Mouse (Mus musculus) embryonic facial prominence, embryonic 14.5 days (tissue): Measurements from ENCODE around the gene Fasn. TPM values are rescaled to one million over a fixed set of nuclear protein-coding genes. Genes with fewer than 3 reads are reported as not detected.
"Not testable (repeated sequence)": the region's sequence is repeated elsewhere in the genome, so short reads cannot be mapped to it uniquely, and the experiment has no call there.

Experiments used
- ATAC-seq: fragments of 200-750 bp; cut with Nextera tagmentation; 2 replicates; pipeline ENCODE4 v1.8.0; 2017; ENCODE audit warnings: low read depth, moderate number of reproducible peaks, moderate TSS enrichment
- DNase-seq: peaks from one replicate; pipeline ENCODE4 v3.0.0-alpha.2; 2015; ENCODE audit warnings: low spot score
- H3K27ac ChIP-seq: fragments of 300-500 bp; sonication (generic); replicated peaks from 2 replicates; pipeline ENCODE4 v1.5.1; 2014; ENCODE audit warnings: low read depth, mild to moderate bottlenecking, low read length, moderate library complexity
- H3K27me3 ChIP-seq: fragments of 300-500 bp; sonication (generic); replicated peaks from 2 replicates; pipeline ENCODE4 v1.6.1; 2014; ENCODE audit warnings: low read length; ENCODE audit not compliant: control insufficient read depth, insufficient read depth
- H3K36me3 ChIP-seq: fragments of 300-500 bp; sonication (generic); 2 replicates; pipeline ENCODE4 v1.6.1; 2014; ENCODE audit warnings: low read length, mixed read lengths; ENCODE audit not compliant: control insufficient read depth, insufficient read depth
- H3K4me1 ChIP-seq: fragments of 300-500 bp; sonication (generic); 2 replicates; pipeline ENCODE4 v1.6.1; 2014; ENCODE audit warnings: antibody characterized with exemption, low read length; ENCODE audit not compliant: control insufficient read depth, insufficient read depth
- H3K4me2 ChIP-seq: fragments of 300-500 bp; sonication (generic); 2 replicates; pipeline ENCODE4 v1.6.1; 2014; ENCODE audit warnings: low read depth, mild to moderate bottlenecking, low read length, moderate library complexity, mixed read lengths
- H3K4me3 ChIP-seq: fragments of 300-500 bp; sonication (generic); 2 replicates; pipeline ENCODE4 v1.5.1; 2014; ENCODE audit warnings: low read depth, mild to moderate bottlenecking, low read length
- H3K9ac ChIP-seq: fragments of 300-500 bp; sonication (generic); 2 replicates; pipeline ENCODE4 v1.6.1; 2014; ENCODE audit warnings: low read depth, mild to moderate bottlenecking, low read length, moderate library complexity, mixed read lengths
- H3K9me3 ChIP-seq: fragments of 300-500 bp; sonication (generic); 2 replicates; pipeline ENCODE4 v1.6.1; 2016; ENCODE audit warnings: low read length; ENCODE audit not compliant: control insufficient read depth
- WGBS: fragments of 180-500 bp; shearing (Covaris S2); extraction: QIAGEN DNeasy Blood & Tissue Kit; methylation state at CpG from one replicate; pipeline ENCODE4 v1.1.7; 2014; 5-methylcytosine and 5-hydroxymethylcytosine counted together
- polyA plus RNA-seq: library from polyadenylated mRNA; unstranded; fragments of >200 nt; fragmentation: Nextera tagmentation; extraction: Ambion mirVana; gene quantifications from 2 replicates; pipeline ENCODE4 v1.2.1, GENCODE M21; 2014

Fasn gene
- polyA plus RNA-seq, result 67.2 and 77.4 TPM in 2 replicates

- ATAC-seq (peak; percentile 94), DNase-seq (peak; percentile 98)
- Histone ChIP-seq H3K27ac (peak within 1 kb of the TSS; percentile 98), H3K9me3 (no peaks in the 10 kb centered on the region), H3K4me2 (peak within 1 kb of the TSS; percentile 86), H3K9ac (peak within 1 kb of the TSS; percentile 89), H3K36me3 (peaks cover 41% of the 10 kb centered on the region), H3K4me3 (peak within 1 kb of the TSS; percentile 91), H3K4me1 (peaks cover 25% of the 10 kb centered on the region), H3K27me3 (no peaks in the 10 kb centered on the region)
- under 1% methylated on average over 47 of the region's 109 CpGs for WGBS
Measured at GRCm38 (mm10) chr11:120823956-120824786, at the start of gene Fasn. TSS of gene Fasn (minus strand) at chr11:120824547.

GRCm38 (mm10) chr11:120873206-120873605 lies 48.9 kb upstream of the Fasn start:
- no peak overlapping the region for H3K9ac ChIP-seq
- no peak overlapping the region for H3K4me3 ChIP-seq
- ATAC-seq, result no peak
- no peaks in the 10 kb centered on the region for H3K27me3 ChIP-seq
- WGBS, result 38% methylated on average over 6 of the region's 6 CpGs
- H3K4me2 ChIP-seq, result no peak overlapping the region
- no peaks in the 10 kb centered on the region for H3K4me1 ChIP-seq
- no peaks in the 10 kb centered on the region for H3K9me3 ChIP-seq
- DNase-seq, result no peak
- peaks cover 7% of the 10 kb centered on the region; the same call in 1 of the 2 replicates for H3K36me3 ChIP-seq
- no peak overlapping the region for H3K27ac ChIP-seq

GRCm38 (mm10) chr11:120871521-120871920 lies 47.2 kb upstream of the Fasn start:
- no peaks in the 10 kb centered on the region for H3K27me3 ChIP-seq
- no peak overlapping the region for H3K27ac ChIP-seq
- no peak overlapping the region for H3K9ac ChIP-seq
- H3K4me1 ChIP-seq, result no peaks in the 10 kb centered on the region
- 95% methylated on average over 9 of the region's 9 CpGs for WGBS
- no peaks in the 10 kb centered on the region for H3K36me3 ChIP-seq
- ATAC-seq (no peak), DNase-seq (no peak)
- no peak overlapping the region for H3K4me3 ChIP-seq
- no peaks in the 10 kb centered on the region for H3K9me3 ChIP-seq
- H3K4me2 ChIP-seq, result no peak overlapping the region

- Histone ChIP-seq H3K4me1 (no peaks in the 10 kb centered on the region), H3K9ac (no peak overlapping the region), H3K4me2 (no peak overlapping the region), H3K4me3 (no peak overlapping the region), H3K9me3 (no peaks in the 10 kb centered on the region), H3K36me3 (peaks cover 3% of the 10 kb centered on the region), H3K27me3 (no peaks in the 10 kb centered on the region), H3K27ac (no peak overlapping the region)
- DNase-seq, result no peak
- 59% methylated on average over 1 of the region's 1 CpGs for WGBS
- ATAC-seq, result no peak
Measured at GRCm38 (mm10) chr11:120865816-120866215, 41.5 kb upstream of the Fasn start.

- Histone ChIP-seq H3K4me3 (no peak overlapping the region), H3K27me3 (no peaks in the 10 kb centered on the region), H3K4me1 (no peaks in the 10 kb centered on the region), H3K36me3 (peaks cover 32% of the 10 kb centered on the region), H3K9me3 (no peaks in the 10 kb centered on the region), H3K27ac (no peak overlapping the region), H3K4me2 (no peak overlapping the region), H3K9ac (no peak overlapping the region)
- 73% methylated on average over 10 of the region's 10 CpGs for WGBS
- ATAC-seq (no peak), DNase-seq (no peak)
Measured at GRCm38 (mm10) chr11:120862819-120863218, 38.5 kb upstream of the Fasn start.

- not testable (repeated sequence) for ATAC-seq, H3K9me3 ChIP-seq, H3K4me3 ChIP-seq, H3K9ac ChIP-seq, H3K4me1 ChIP-seq, H3K27ac ChIP-seq, H3K4me2 ChIP-seq, H3K27me3 ChIP-seq, DNase-seq
- H3K36me3 ChIP-seq, result peaks cover 34% of the 10 kb centered on the region
- 83% methylated on average over 3 of the region's 3 CpGs for WGBS
Measured at GRCm38 (mm10) chr11:120855938-120856337, 31.6 kb upstream of the Fasn start.

- Histone ChIP-seq H3K9ac (no peak overlapping the region), H3K4me3 (no peak overlapping the region), H3K4me1 (no peaks in the 10 kb centered on the region), H3K4me2 (no peak overlapping the region), H3K9me3 (no peaks in the 10 kb centered on the region), H3K27ac (no peak overlapping the region), H3K36me3 (peaks cover 14% of the 10 kb centered on the region; the same call in 1 of the 2 replicates), H3K27me3 (no peaks in the 10 kb centered on the region)
- no peak for ATAC-seq
- 62% methylated on average over 4 of the region's 4 CpGs for WGBS
- no peak for DNase-seq
Measured at GRCm38 (mm10) chr11:120853788-120854187, 29.4 kb upstream of the Fasn start.

GRCm38 (mm10) chr11:120853158-120853557 lies 28.8 kb upstream of the Fasn start:
- H3K4me1 ChIP-seq, result no peaks in the 10 kb centered on the region
- no peak overlapping the region for H3K4me3 ChIP-seq
- peak; percentile 66; the same call in 1 of the 2 replicates for ATAC-seq
- no peak overlapping the region for H3K9ac ChIP-seq
- H3K27ac ChIP-seq, result 0 out of 2 replicates have a peak overlapping the region, but pooled peaks have one; percentile 21
- peaks cover 8% of the 10 kb centered on the region; the same call in 1 of the 2 replicates for H3K36me3 ChIP-seq
- DNase-seq, result peak; percentile 75
- H3K9me3 ChIP-seq, result no peaks in the 10 kb centered on the region
- H3K27me3 ChIP-seq, result no peaks in the 10 kb centered on the region
- no peak overlapping the region for H3K4me2 ChIP-seq
- WGBS, result 89% methylated on average over 4 of the region's 4 CpGs
